Mouse (Mus musculus): ENCODE measurements around the gene Slc18a2. TPM values are rescaled to one million over a fixed set of nuclear protein-coding genes. Genes with fewer than 3 reads are reported as not detected.

Gene Slc18a2
- polyA plus RNA-seq (2015; fragmentation: Nextera tagmentation; extraction: Ambion mirVana) = 5.7 and 5.9 TPM in 2 replicates

- peak within 1 kb of the TSS; percentile 43 for H3K4me3 ChIP-seq (ENCODE audit: low read length)
- peaks cover 15% of the 10 kb centered on the region for H3K27me3 ChIP-seq (ENCODE audit: control insufficient read depth, insufficient read depth, low read depth, low read length)
- peaks cover 7% of the 10 kb centered on the region for H3K4me1 ChIP-seq (replicated peaks; ENCODE audit: control insufficient read depth, insufficient read depth, low read length)
- H3K36me3 ChIP-seq (ENCODE audit: control insufficient read depth, insufficient read depth, low read length) = no peaks in the 10 kb centered on the region
- ATAC-seq (ENCODE audit: low read depth) = peak; percentile 76
- peak within 1 kb of the TSS; percentile 38 for H3K9ac ChIP-seq (ENCODE audit: low read length)
- H3K27ac ChIP-seq (ENCODE audit: low read length) = no peak within 1 kb of the TSS
- peak within 1 kb of the TSS; percentile 77 for H3K4me2 ChIP-seq (ENCODE audit: low read depth, low read length)
- WGBS = under 1% methylated on average over 55 of the region's 55 CpGs
- H3K9me3 ChIP-seq (ENCODE audit: control insufficient read depth, low read length) = peaks cover 4% of the 10 kb centered on the region; the same call in 1 of the 2 replicates
Measured at GRCm38 (mm10) chr19:59260718-59261442, at the start of gene Slc18a2. Slc18a2 (plus strand) TSS chr19:59260896.

GRCm38 (mm10) chr19:59216891-59217290 is 43.8 kb upstream of the Slc18a2 start:
- ATAC-seq (ENCODE audit: low read depth) = no peak
- Histone ChIP-seq H3K4me3 (ENCODE audit: low read length) (no peak overlapping the region), H3K27me3 (ENCODE audit: control insufficient read depth, insufficient read depth, low read depth, low read length) (no peaks in the 10 kb centered on the region), H3K36me3 (ENCODE audit: control insufficient read depth, insufficient read depth, low read length) (no peaks in the 10 kb centered on the region), H3K27ac (ENCODE audit: low read length) (no peak overlapping the region), H3K4me1 (replicated peaks; ENCODE audit: control insufficient read depth, insufficient read depth, low read length) (no peaks in the 10 kb centered on the region), H3K9me3 (ENCODE audit: control insufficient read depth, low read length) (no peaks in the 10 kb centered on the region), H3K4me2 (ENCODE audit: low read depth, low read length) (no peak overlapping the region), H3K9ac (ENCODE audit: low read length) (no peak overlapping the region)
- WGBS = 71% methylated on average over 3 of the region's 3 CpGs

GRCm38 (mm10) chr19:59218991-59219390 is 41.7 kb upstream of the Slc18a2 start, which contains the start of gene Kcnk18:
Kcnk18 (plus strand) TSS chr19:59219214.
- Histone ChIP-seq H3K27me3 (ENCODE audit: control insufficient read depth, insufficient read depth, low read depth, low read length) (no peaks in the 10 kb centered on the region), H3K4me3 (ENCODE audit: low read length) (no peak within 1 kb of the TSS), H3K27ac (ENCODE audit: low read length) (no peak within 1 kb of the TSS), H3K9me3 (ENCODE audit: control insufficient read depth, low read length) (no peaks in the 10 kb centered on the region), H3K9ac (ENCODE audit: low read length) (no peak within 1 kb of the TSS), H3K36me3 (ENCODE audit: control insufficient read depth, insufficient read depth, low read length) (no peaks in the 10 kb centered on the region), H3K4me1 (replicated peaks; ENCODE audit: control insufficient read depth, insufficient read depth, low read length) (no peaks in the 10 kb centered on the region), H3K4me2 (ENCODE audit: low read depth, low read length) (no peak within 1 kb of the TSS)
- no peak for ATAC-seq (ENCODE audit: low read depth)
- whole genome bisulfite sequencing = 74% methylated on average over 8 of the region's 8 CpGs

GRCm38 (mm10) chr19:59221131-59221530 is 39.6 kb upstream of the Slc18a2 start:
- Histone ChIP-seq H3K4me2 (ENCODE audit: low read depth, low read length) (no peak overlapping the region), H3K36me3 (ENCODE audit: control insufficient read depth, insufficient read depth, low read length) (no peaks in the 10 kb centered on the region), H3K27ac (ENCODE audit: low read length) (no peak overlapping the region), H3K9ac (ENCODE audit: low read length) (no peak overlapping the region), H3K4me3 (ENCODE audit: low read length) (no peak overlapping the region), H3K9me3 (ENCODE audit: control insufficient read depth, low read length) (no peaks in the 10 kb centered on the region), H3K27me3 (ENCODE audit: control insufficient read depth, insufficient read depth, low read depth, low read length) (no peaks in the 10 kb centered on the region), H3K4me1 (replicated peaks; ENCODE audit: control insufficient read depth, insufficient read depth, low read length) (no peaks in the 10 kb centered on the region)
- ATAC-seq (ENCODE audit: low read depth) = no peak
- 37% methylated on average over 3 of the region's 3 CpGs for WGBS

- no peak overlapping the region for H3K4me2 ChIP-seq (ENCODE audit: low read depth, low read length)
- WGBS = 52% methylated on average over 3 of the region's 3 CpGs
Measured at GRCm38 (mm10) chr19:59228376-59228775, 32.3 kb upstream of the Slc18a2 start.

GRCm38 (mm10) chr19:59232786-59233185 is 27.9 kb upstream of the Slc18a2 start:
- no peaks in the 10 kb centered on the region for H3K36me3 ChIP-seq (ENCODE audit: control insufficient read depth, insufficient read depth, low read length)
- no peak for ATAC-seq (ENCODE audit: low read depth)
- H3K9ac ChIP-seq (ENCODE audit: low read length) = no peak overlapping the region
- WGBS = 73% methylated on average over 5 of the region's 5 CpGs
- no peak overlapping the region for H3K27ac ChIP-seq (ENCODE audit: low read length)
- H3K9me3 ChIP-seq (ENCODE audit: control insufficient read depth, low read length) = no peaks in the 10 kb centered on the region
- H3K4me1 ChIP-seq (replicated peaks; ENCODE audit: control insufficient read depth, insufficient read depth, low read length) = no peaks in the 10 kb centered on the region
- H3K4me3 ChIP-seq (ENCODE audit: low read length) = no peak overlapping the region
- no peaks in the 10 kb centered on the region for H3K27me3 ChIP-seq (ENCODE audit: control insufficient read depth, insufficient read depth, low read depth, low read length)
- no peak overlapping the region for H3K4me2 ChIP-seq (ENCODE audit: low read depth, low read length)

More at GRCm38 (mm10) chr19:59228376-59228775, 32.3 kb upstream of the Slc18a2 start:
- Histone ChIP-seq H3K9me3 (ENCODE audit: control insufficient read depth, low read length) (no peaks in the 10 kb centered on the region), H3K4me1 (replicated peaks; ENCODE audit: control insufficient read depth, insufficient read depth, low read length) (no peaks in the 10 kb centered on the region), H3K36me3 (ENCODE audit: control insufficient read depth, insufficient read depth, low read length) (no peaks in the 10 kb centered on the region), H3K27ac (ENCODE audit: low read length) (no peak overlapping the region), H3K27me3 (ENCODE audit: control insufficient read depth, insufficient read depth, low read depth, low read length) (no peaks in the 10 kb centered on the region), H3K4me3 (ENCODE audit: low read length) (no peak overlapping the region), H3K9ac (ENCODE audit: low read length) (no peak overlapping the region)
- ATAC-seq (ENCODE audit: low read depth) = no peak

GRCm38 (mm10) chr19:59235001-59235400 is 25.7 kb upstream of the Slc18a2 start:
- H3K9ac ChIP-seq (ENCODE audit: low read length) = no peak overlapping the region
- 83% methylated on average over 18 of the region's 18 CpGs for WGBS
- H3K27ac ChIP-seq (ENCODE audit: low read length) = no peak overlapping the region
- H3K36me3 ChIP-seq (ENCODE audit: control insufficient read depth, insufficient read depth, low read length) = no peaks in the 10 kb centered on the region
- H3K4me3 ChIP-seq (ENCODE audit: low read length) = no peak overlapping the region
- no peaks in the 10 kb centered on the region for H3K9me3 ChIP-seq (ENCODE audit: control insufficient read depth, low read length)
- no peaks in the 10 kb centered on the region for H3K27me3 ChIP-seq (ENCODE audit: control insufficient read depth, insufficient read depth, low read depth, low read length)
- no peak overlapping the region for H3K4me2 ChIP-seq (ENCODE audit: low read depth, low read length)
- no peak for ATAC-seq (ENCODE audit: low read depth)
- H3K4me1 ChIP-seq (replicated peaks; ENCODE audit: control insufficient read depth, insufficient read depth, low read length) = no peaks in the 10 kb centered on the region

GRCm38 (mm10) chr19:59236046-59236445 is 24.6 kb upstream of the Slc18a2 start:
- no peak overlapping the region for H3K9ac ChIP-seq (ENCODE audit: low read length)
- H3K4me3 ChIP-seq (ENCODE audit: low read length) = no peak overlapping the region
- H3K27me3 ChIP-seq (ENCODE audit: control insufficient read depth, insufficient read depth, low read depth, low read length) = no peaks in the 10 kb centered on the region
- no peaks in the 10 kb centered on the region for H3K4me1 ChIP-seq (replicated peaks; ENCODE audit: control insufficient read depth, insufficient read depth, low read length)
- H3K9me3 ChIP-seq (ENCODE audit: control insufficient read depth, low read length) = no peaks in the 10 kb centered on the region
- H3K36me3 ChIP-seq (ENCODE audit: control insufficient read depth, insufficient read depth, low read length) = no peaks in the 10 kb centered on the region
- H3K4me2 ChIP-seq (ENCODE audit: low read depth, low read length) = no peak overlapping the region
- WGBS = 63% methylated on average over 6 of the region's 6 CpGs
- ATAC-seq (ENCODE audit: low read depth) = no peak
- H3K27ac ChIP-seq (ENCODE audit: low read length) = no peak overlapping the region

- Histone ChIP-seq H3K27ac (ENCODE audit: low read length) (no peak overlapping the region), H3K9me3 (ENCODE audit: control insufficient read depth, low read length) (no peaks in the 10 kb centered on the region), H3K4me3 (ENCODE audit: low read length) (no peak overlapping the region), H3K4me1 (replicated peaks; ENCODE audit: control insufficient read depth, insufficient read depth, low read length) (no peaks in the 10 kb centered on the region), H3K9ac (ENCODE audit: low read length) (no peak overlapping the region), H3K27me3 (ENCODE audit: control insufficient read depth, insufficient read depth, low read depth, low read length) (no peaks in the 10 kb centered on the region), H3K4me2 (ENCODE audit: low read depth, low read length) (no peak overlapping the region), H3K36me3 (ENCODE audit: control insufficient read depth, insufficient read depth, low read length) (no peaks in the 10 kb centered on the region)
- 53% methylated on average over 3 of the region's 3 CpGs for WGBS
- ATAC-seq (ENCODE audit: low read depth) = 0 out of 2 replicates have a peak, but pooled peaks have one; percentile 2
Measured at GRCm38 (mm10) chr19:59238630-59239029, 22.1 kb upstream of the Slc18a2 start.

Data from lung, embryonic 16.5 days (tissue).